Mouse (Mus musculus) left cerebral cortex, postnatal 36 days (tissue): Measurements from ENCODE around the gene Sh3rf1. TPM values are rescaled to one million over a fixed set of nuclear protein-coding genes. Genes with fewer than 3 reads are reported as not detected.

Experiments used
- DNase-seq, 2 experiments: peaks; one replicate each; pipeline ENCODE4 v3.0.0; 2021 to 2022; ENCODE audit warnings: low spot score in 2 of 2, mixed read lengths in 1 of 2
- intact Hi-C: fragments of 180-260 bp; cut with DNase I; formaldehyde crosslinking; loops from one replicate; pipeline ENCODE4 v1.15.1; 2025
- total RNA-seq, 2 experiments: library from RNA; stranded (reverse); gene quantifications; 2 replicates each; pipeline ENCODE4 v1.2.3; 2021

Gene Sh3rf1
- total RNA-seq, 2 experiments from 2014 or later: 37.5 to 37.8 TPM

DNA sequence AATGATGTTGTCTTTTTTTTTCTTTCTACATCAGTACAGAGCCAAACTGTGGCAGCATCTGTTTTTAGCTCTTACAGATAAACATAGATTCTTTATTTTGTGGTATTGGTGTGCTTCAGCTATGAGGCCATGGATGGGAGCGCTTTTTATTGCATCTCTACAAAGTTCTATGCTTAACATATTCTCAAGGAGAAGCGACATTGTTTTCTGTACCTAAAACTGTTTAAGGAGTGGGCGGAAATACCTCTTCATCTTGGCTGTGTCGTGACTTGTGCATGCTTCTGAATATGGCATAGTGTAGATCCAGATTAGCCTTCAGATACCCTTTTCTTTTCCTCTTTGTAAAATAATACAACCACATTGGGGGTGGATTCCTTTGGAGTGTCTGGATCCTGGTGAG lies 25.8 kb downstream of the Sh3rf1 start:
- intact Hi-C loops: no loop called here
- DNase-seq: no peak

DNA sequence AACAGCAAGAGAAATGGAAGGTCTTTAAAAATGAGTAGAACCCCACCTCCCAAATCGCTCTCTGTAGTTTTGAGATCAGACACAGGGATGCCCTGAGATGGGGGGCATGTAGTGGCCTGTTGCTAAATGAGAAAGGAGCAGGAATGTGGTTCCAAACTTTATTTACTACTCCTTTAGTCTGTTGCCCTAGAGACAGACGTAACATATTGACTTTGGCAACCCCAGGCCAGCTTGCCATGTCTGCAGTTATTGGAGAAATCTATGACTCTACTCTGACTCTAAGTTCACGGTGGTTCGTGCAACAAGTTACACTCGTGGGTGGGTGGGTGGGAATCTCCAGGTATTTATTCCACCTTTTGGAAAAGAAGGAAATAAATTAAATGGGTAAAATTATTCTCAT lies 30.5 kb downstream of the Sh3rf1 start:
- no peak for DNase-seq
- intact Hi-C loops: no loop called here

DNA sequence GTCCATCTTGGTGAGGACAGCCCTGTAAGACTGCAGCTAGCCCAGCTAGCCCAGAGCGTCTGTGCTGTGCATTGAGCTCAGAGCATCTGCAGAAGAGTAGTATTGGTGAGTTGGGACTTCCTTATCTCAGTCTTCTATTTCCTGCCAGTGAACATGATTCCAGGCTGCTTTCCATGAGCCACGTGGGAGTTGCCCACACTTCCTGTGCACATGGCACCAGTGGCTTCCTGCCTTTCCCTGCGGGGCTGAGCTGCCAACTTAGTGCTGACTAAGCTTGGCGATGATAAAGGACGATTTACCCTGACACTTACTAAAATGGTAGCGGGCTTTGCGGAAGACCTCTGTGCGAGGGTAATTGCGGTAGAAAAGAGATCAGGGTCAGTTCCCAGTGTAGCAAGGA lies 35.2 kb downstream of the Sh3rf1 start:
- peak; percentile 62 to 72 for DNase-seq
- intact Hi-C loops: loop anchor here (2.0 kb wide), 1 partner anchor 18 kb away; no protein-coding TSS in a partner anchor

DNA sequence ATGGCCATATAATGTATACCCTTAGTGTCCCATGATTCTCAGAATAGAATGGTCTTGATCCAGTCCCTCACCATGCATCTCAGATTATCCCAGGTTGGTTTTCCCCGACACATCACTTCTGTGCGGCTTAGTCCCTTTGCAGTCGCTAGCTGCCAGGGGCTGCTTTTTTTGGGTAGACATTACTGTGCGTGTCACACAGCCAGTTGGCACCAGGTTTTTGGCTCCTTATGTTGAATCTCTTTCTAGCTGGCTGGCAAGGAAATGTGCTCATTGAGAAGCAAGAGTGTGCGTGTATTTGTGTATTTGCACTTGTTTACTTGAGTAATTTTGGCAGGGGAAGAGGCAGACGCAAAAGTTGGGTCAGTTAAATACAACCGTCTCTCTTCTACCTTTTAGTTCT lies 35.9 kb downstream of the Sh3rf1 start:
- peak; percentile 61 to 68 for DNase-seq
- intact Hi-C loops: loop anchor here (2.0 kb wide), 1 partner anchor 17 kb away; no protein-coding TSS in a partner anchor

DNA sequence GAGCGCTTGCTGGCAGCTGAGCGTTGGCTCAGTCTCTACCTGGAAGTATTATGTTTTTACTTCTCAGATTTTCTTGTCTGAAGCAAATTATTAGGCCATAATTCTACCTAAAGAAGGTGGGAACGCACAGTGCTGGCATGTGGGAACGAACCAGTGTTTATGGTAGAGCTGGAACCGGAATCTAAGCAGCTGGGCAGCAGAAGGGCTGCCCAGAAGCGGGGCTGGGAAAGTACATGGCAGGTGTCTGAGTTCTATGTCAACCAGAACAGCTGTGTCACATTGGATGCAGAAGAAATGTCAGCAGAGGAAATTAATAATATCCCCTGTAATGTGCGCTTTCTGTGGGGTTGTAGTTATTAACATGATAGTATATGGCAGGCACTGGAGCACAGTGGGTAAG lies 36.9 kb downstream of the Sh3rf1 start:
- intact Hi-C loops: no loop called here
- DNase-seq: no peak

DNA sequence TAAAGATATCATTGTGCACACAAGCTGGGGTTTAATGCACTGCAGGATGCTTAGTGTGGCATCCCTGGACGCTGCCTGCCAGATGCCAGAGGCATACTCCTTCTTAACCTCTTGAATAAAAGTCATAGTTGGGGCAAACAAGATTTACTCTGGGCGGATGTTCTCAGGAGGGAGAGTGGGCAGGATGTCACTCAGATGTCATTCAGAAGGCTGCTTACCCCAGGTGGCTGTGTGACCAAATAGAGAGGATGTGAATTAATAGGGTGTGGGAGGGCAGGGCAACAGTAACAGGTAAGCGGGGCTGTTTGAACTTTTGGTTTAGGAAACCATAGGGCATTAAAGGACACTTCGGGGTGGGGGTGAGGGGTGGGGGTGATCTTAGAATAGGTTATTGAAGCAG lies 37.7 kb downstream of the Sh3rf1 start:
- intact Hi-C loops: no loop called here

DNA sequence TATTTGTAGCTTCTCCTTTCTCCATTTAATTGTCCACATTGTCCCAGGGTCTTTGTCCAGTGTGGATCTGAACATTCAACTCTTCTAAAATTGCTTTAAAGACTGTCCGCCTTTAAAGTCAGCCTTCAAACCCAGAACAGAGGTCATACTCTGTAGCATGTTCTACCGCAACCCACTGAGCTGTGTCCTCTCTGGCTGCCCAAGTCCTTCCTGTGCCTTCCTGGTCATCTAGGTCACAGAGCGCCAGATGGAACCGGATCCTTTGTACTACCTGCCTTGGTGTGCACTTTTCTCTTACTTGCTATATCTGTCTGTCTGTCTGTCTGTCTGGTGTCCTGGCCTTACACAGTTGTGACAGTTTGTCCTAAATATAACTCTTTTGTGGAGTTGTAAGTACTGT lies 40.0 kb downstream of the Sh3rf1 start:
- DNase-seq: no peak
- intact Hi-C loops: no loop called here

More for the DNA sequence above, 37.7 kb downstream of the Sh3rf1 start:
- no peak for DNase-seq

DNA sequence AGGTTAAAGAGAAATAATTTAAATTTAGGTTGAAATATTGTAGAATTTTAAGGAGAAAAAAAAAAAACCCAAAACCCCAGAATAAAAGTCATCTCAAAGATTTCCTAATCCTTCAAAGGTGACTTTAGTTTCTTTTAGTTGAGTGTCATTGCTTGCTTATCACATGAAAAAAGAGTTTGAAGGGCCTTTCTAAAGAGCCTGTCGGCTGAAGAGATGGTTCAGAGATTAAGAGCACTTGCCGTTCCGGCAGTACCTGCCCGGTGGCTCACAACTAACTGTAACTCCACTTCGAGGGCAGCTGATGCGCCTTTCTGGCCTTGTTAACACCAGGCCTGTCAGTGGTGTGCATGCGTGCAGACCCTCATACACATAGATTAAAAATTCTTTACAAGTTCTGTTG lies 41.2 kb downstream of the Sh3rf1 start:
- DNase-seq: no peak
- intact Hi-C loops: no loop called here

DNA sequence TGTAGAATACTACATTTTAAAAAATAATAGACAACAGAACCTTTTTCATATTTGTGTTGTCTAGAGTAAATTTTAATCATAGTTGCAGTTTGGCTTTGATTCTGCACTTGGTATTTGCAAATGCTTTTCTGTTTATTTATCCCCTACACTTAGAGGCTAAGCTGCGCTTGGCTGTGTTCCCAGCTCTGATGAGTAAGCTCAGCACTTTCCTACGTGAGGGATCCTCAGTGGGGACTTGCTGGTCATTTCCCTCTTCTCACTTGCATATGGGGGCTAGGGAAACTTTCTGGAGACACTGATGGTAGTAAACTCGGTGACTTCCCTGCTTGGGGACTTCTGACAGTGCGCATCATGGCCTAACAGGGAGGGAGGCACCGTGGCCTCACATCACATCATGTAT lies 41.7 kb downstream of the Sh3rf1 start:
- peak in 1 of 2 experiments; percentile 41 for DNase-seq

DNA sequence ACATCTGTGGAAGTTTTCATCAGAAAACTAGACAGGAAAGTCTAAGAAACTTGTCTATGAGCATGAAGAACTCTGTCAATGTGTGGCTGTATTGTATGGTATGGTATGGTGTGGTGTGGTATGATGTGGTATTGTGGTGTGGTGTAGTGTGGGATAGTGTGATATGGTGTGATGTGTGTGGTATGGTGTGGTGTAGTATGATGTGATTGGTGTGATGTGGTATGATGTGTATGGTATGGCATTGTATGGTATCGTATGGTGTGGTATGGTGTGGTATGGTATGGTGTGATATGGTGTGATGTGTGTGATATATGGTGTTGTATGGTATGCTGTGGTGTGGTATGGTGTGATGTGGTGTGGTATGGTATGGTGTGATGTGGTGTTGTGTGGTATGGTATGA lies 43.4 kb downstream of the Sh3rf1 start:
- DNase-seq: no peak
- intact Hi-C loops: no loop called here

More for the DNA sequence above, 41.7 kb downstream of the Sh3rf1 start:
- intact Hi-C loops: no loop called here

DNA sequence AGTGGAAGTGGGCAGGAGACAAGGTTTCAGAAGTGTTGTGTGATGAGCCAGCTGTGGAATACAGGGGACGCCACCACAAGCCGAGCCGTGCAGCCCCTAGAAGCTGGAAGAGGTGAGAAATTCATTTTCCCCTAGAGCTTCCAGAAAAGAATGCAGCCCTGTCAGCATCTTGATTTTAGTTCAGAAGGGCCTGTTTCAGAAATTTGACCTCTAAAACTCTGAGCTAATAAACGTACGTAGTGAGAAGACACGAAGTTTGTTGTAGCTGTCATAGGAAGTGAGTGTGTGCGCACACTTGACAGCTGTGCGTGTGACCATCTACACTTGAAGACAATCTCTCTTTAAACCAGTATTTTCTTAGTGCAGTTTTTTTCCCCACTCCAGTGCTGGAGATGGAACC lies 44.0 kb downstream of the Sh3rf1 start:
- intact Hi-C loops: no loop called here
- no peak for DNase-seq

DNA sequence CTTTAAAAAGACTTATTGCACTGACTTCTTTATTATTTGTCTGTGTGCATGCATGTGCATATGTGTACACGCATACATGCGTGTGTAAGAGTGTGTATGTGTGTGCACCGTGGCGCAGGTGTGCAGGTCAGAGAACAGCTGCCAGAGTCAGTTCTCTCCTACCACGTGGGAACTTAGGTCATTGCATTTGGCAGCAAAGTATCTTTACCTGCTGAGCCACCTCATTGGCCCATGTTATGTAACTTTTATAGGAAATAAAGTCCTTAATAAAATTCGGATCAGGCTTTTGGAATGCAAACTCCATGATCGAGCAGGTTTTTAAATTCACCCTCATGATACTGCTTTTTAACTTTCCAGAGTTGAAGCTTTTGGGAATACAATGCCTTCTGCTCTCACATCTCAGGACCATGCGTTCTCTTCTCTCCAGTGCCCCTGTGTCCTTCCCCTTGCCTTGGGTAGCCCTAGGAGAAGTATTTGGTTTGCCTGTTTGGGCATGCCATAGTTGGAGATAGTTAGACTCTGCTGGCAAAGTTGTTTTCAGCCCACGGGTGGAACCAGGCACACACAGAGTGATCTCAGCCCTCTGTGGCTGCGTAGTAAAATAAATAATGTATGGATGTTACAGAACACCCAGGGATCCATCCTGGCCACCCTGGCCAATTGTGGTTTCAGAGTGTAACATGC lies 44.7 kb downstream of the Sh3rf1 start:
- no peak for DNase-seq
- intact Hi-C loops: no loop called here

DNA sequence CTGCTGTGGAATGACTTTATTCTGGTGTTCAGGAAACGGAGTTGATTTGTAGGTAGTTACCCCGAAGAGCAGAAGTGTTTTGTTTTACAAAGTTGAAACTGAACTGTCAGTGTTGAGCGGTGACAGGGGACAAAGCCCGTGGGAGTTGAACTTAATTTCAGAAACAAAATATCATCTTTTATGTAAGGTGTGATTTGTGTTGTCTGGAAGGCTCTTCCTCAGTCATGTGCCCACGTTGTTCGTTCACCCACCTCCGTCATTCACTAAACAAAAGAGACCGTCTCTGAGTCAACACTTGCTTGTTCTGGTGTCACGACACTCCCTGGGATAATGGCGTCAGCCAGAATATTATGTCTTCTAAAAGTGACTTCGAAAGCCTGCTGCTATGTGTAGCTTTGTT lies 46.3 kb downstream of the Sh3rf1 start:
- no peak for DNase-seq
- intact Hi-C loops: no loop called here

DNA sequence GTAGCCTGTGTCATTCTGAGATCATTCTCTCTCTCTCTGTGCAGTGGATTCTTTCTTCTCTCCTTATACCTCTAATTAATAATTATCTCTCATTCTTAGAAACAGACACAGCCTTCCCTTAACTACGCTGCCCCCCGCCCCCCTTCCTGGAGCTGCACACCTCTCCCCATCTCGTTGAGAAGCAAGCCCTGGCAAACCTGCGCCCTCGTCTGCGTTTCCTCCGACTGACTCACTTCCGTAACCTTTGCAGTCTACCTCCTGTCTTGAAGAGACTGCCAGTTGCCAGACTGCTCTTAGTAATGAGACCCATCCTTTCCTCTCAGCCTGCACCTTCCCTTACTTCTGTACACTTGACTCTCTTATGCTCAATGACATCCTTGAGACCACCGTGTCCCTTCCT lies 46.9 kb downstream of the Sh3rf1 start:
- intact Hi-C loops: no loop called here
- no peak for DNase-seq

DNA sequence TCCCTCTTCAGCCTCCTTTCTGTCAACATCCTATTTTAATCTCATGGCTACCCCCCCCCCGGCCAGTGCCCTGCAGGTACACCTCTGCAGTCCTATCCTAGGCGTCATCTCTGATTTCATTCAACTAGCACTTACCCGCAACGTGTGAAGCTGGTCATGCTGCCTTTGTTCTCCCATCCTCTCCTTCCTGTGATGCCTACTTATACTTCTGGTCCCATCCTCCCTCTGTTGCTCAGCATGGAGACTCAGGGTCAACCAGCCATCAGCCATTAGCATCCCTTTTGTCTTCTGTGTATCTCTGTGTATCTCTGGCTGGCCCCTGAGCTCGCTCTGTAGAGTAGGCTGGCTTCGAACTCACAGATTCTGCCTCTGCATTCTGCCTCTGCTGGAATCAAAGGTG lies 47.3 kb downstream of the Sh3rf1 start:
- no peak for DNase-seq
- intact Hi-C loops: no loop called here

DNA sequence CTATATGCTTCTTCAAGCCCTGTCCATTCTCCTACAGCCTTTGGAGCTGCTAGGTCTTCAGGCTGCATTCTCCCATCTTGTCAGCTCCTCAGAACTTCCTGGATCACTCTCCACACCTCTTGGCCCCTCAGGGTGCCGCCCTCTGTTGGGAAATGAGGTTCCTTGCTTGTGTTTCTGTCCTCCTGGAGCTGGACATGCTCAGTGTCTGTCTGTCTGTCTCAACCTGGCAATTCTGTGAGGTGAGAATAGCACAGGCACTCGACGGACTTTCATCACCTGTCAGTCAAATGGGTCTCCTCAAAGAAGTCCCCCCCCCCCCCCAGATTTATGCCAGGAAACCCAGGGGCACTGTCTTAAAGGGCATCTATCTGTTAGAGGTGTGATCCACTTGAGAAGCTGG lies 49.2 kb downstream of the Sh3rf1 start:
- intact Hi-C loops: no loop called here
- DNase-seq: no peak

DNA sequence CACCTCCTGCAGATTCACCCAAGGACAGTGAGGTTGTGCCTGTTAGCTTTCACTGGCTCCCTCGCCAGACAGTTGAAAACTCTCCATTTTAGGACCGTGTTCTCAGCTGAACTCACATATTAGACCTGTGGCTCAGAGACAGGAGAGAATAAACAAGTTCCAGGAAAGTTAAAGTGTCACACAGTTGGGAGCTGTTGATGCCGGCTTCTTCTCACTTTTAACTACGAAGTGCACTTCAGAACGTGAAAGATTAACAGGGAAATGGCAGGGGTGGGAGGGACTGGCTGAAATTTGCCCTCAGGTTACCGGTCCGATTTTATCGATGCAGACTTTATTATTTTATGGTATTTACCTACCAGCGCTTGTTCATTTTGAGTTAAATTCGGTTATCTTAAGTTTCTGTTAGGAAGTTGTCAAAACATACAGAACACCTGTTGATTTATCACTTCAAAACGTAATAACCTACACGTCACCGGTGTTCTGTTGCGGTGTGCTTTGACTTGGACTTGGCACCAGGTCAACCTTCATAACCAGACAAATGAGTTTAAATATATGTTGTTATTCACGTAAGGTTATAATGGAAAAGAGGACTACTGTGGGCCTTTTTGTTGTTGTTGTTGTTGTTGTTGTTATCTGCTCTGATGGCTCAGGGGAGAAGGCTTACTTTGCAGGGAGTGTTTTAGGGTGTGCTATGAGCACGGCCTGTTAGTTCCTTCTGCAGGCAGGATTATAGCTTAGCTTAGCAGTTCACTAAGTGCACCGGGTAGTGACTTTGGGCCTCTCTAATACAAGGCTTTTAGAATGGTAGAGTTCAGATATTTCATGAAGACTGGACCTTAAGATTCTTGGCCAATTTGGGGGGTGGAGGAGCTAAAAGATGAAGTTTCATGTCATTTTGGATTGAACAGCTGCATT lies 49.9 kb downstream of the Sh3rf1 start:
- DNase-seq: no peak
- intact Hi-C loops: no loop called here

DNA sequence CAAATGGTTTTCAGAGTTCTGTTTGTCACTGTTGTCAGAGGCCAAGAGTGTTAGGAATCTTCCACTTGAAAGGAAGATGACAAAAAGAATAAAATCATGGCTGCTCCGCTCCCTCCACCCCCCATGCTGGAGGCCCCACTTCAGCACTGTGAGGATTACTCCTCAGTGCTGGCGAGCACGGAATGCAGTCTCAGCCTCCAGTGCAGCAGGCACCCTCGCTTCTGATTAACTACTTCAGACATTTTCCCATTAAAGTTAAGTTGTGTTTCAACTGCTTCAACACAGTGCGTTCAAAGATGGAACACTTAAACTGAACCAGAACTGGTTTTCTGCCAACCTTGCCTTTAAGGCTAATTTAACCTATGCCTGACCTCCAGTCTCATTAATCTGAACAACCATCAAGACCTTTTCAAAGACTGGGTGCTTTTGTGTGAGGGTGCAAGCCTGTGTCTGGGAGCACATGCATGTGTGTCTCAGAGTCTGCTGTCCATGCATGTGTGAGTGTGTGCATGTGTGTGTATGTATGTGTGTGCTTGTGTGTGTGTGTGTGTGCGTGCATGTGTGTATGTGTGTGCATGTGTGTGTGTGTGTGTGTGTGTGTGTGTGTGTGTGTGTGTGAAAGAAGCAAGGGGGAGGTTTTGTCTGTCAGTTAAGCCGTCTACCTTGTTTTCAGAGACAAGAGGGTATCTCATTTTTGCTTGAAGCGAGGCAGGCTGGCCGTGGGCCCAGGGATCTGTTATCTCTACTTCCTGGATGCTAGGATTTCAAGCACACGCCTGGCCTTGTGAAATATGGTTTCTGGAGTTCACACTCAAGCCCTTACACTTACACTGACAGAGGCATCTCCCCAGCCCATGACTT lies 51.2 kb downstream of the Sh3rf1 start:
- intact Hi-C loops: no loop called here
- DNase-seq: no peak

DNA sequence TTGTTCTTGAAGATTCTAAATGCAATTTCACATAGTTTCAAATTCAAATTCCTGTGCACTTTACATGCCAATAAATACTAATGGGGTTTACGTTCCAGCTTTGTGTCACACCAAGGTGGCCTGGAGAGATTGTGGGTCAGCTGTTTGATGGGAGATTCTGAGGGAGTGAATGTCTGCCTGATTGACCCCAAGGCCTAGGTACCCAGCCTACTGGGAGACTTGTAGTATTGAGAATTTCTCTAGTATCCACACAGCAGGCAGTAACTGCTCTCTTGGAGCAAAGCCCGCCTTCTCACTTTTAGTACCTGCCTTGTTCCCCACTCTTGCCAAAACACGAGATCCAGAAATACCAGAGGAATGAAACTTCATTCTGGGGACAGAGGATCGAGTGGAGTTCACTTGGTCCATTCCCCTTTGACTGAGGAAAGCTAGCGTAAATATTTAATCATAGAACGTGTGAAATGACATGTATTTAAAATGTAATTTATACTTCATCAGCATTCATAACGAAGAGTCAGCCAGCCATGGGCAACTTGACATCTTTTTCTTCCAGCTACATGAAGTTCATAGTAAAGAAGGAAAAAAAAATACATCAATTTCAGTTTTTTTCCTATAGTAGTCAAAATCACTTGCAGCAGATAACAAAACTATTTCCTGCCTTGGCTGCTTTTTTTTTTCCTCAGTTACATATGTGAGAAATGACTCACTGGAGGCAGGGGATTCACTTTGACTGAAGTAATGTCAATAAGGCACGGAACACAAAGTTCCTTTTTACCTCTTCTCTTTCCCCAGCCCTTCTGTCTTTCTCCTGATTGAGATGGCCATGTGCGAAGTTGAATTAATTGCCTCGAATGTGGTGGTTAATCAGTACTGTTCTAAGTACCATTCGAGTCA lies 52.0 kb downstream of the Sh3rf1 start:
- intact Hi-C loops: loop anchor here (2.0 kb wide), 1 partner anchor 17 kb away; no protein-coding TSS in a partner anchor
- DNase-seq: no peak
